Mouse (Mus musculus) ES-Bruce4 (cell line): Measurements from ENCODE around the gene Folr1. TPM values are rescaled to one million over a fixed set of nuclear protein-coding genes. Genes with fewer than 3 reads are reported as not detected.

Experiments
- H3K27ac ChIP-seq: 2 replicates; pipeline ENCODE4 v1.5.1; 2012; ENCODE audit warnings: low read length, inconsistent platforms; ENCODE audit not compliant: insufficient read depth
- H3K27me3 ChIP-seq: 2 replicates; pipeline ENCODE4 v1.6.1; 2012; ENCODE audit warnings: mild to moderate bottlenecking, low read length, inconsistent platforms; ENCODE audit not compliant: control insufficient read depth, poor library complexity, insufficient read depth, severe bottlenecking
- H3K36me3 ChIP-seq: 2 replicates; pipeline ENCODE4 v1.6.1; 2012; ENCODE audit warnings: inconsistent platforms, mild to moderate bottlenecking, low read length, moderate library complexity; ENCODE audit not compliant: control insufficient read depth, poor library complexity, insufficient read depth, severe bottlenecking
- H3K4me1 ChIP-seq: one replicate; pipeline ENCODE4 v1.8.1; 2011; ENCODE audit warnings: low read length; ENCODE audit not compliant: control insufficient read depth, insufficient read depth
- H3K4me3 ChIP-seq: 2 replicates; pipeline ENCODE4 v1.5.1; 2011; ENCODE audit warnings: low read depth, mild to moderate bottlenecking, low read length
- H3K9ac ChIP-seq: 2 replicates; pipeline ENCODE4 v1.6.1; 2012; ENCODE audit warnings: low read depth, mild to moderate bottlenecking, inconsistent platforms; ENCODE audit not compliant: poor library complexity, severe bottlenecking
- H3K9me3 ChIP-seq: replicated peaks from 2 replicates; pipeline ENCODE4 v1.6.1; 2012; ENCODE audit warnings: mild to moderate bottlenecking, low read length, inconsistent platforms; ENCODE audit not compliant: control insufficient read depth, poor library complexity, insufficient read depth, severe bottlenecking
- CTCF ChIP-seq: IDR thresholded peaks from one replicate; pipeline ENCODE4 v1.8.1; 2011; ENCODE audit warnings: low read depth, low read length
- EP300 ChIP-seq: IDR thresholded peaks from 2 replicates; pipeline ENCODE4 v1.6.1; 2011; ENCODE audit warnings: low read depth, low read length; ENCODE audit not compliant: insufficient read depth
- POLR2A ChIP-seq: IDR thresholded peaks from one replicate; pipeline ENCODE4 v1.8.1; 2011; ENCODE audit warnings: low read length; ENCODE audit not compliant: insufficient read depth
- polyA plus RNA-seq: library from polyadenylated mRNA; stranded (reverse); fragments of >200 nt; gene quantifications from 2 replicates; pipeline ENCODE4 v1.2.4, GENCODE M21; 2011; ENCODE audit warnings: low read depth; ENCODE audit not compliant: missing spikeins, insufficient read depth, insufficient read length

Folr1 gene
- polyA plus RNA-seq, 1 experiment: 54.6 TPM

GRCm38 (mm10) chr7:101853816-101854215, 16.8 kb downstream of the Folr1 start:
- Histone ChIP-seq H3K36me3 (peaks cover 19% of the 10 kb centered on the region), H3K4me3 (no peak overlapping the region), H3K4me1 (no peaks in the 10 kb centered on the region), H3K27ac (no peak overlapping the region), H3K9me3 (no peaks in the 10 kb centered on the region), H3K27me3 (no peaks in the 10 kb centered on the region), H3K9ac (no peak overlapping the region)
- no peak for TF ChIP-seq POLR2A
- TF ChIP-seq EP300: no peak
- TF ChIP-seq CTCF: no peak

GRCm38 (mm10) chr7:101852846-101853245, 17.7 kb downstream of the Folr1 start:
- Histone ChIP-seq H3K27ac (no peak overlapping the region), H3K36me3 (peaks cover 15% of the 10 kb centered on the region), H3K27me3 (no peaks in the 10 kb centered on the region), H3K4me3 (no peak overlapping the region), H3K9me3 (no peaks in the 10 kb centered on the region), H3K4me1 (no peaks in the 10 kb centered on the region), H3K9ac (no peak overlapping the region)
- TF ChIP-seq CTCF (no peak), POLR2A (no peak), EP300 (no peak)

GRCm38 (mm10) chr7:101851689-101852088, 18.9 kb downstream of the Folr1 start:
- peaks cover 8% of the 10 kb centered on the region for H3K36me3 ChIP-seq
- TF ChIP-seq EP300 (no peak), POLR2A (no peak), CTCF (no peak)
- H3K4me3 ChIP-seq: no peak overlapping the region

GRCm38 (mm10) chr7:101847934-101848333, 22.7 kb downstream of the Folr1 start:
- TF ChIP-seq CTCF: no peak
- TF ChIP-seq EP300: no peak
- no peak for TF ChIP-seq POLR2A
- no peaks in the 10 kb centered on the region for H3K36me3 ChIP-seq
- no peaks in the 10 kb centered on the region for H3K4me1 ChIP-seq
- H3K27ac ChIP-seq: no peak overlapping the region
- H3K4me3 ChIP-seq: no peak overlapping the region
- no peaks in the 10 kb centered on the region for H3K27me3 ChIP-seq
- H3K9me3 ChIP-seq: no peaks in the 10 kb centered on the region
- no peak overlapping the region for H3K9ac ChIP-seq

More at GRCm38 (mm10) chr7:101851689-101852088, 18.9 kb downstream of the Folr1 start:
- Histone ChIP-seq H3K9ac (no peak overlapping the region), H3K4me1 (no peaks in the 10 kb centered on the region), H3K27me3 (no peaks in the 10 kb centered on the region), H3K9me3 (no peaks in the 10 kb centered on the region), H3K27ac (no peak overlapping the region)

- H3K4me3 ChIP-seq: no peak overlapping the region
- H3K9ac ChIP-seq: no peak overlapping the region
- no peaks in the 10 kb centered on the region for H3K27me3 ChIP-seq
- no peaks in the 10 kb centered on the region for H3K9me3 ChIP-seq
- TF ChIP-seq CTCF: no peak
- TF ChIP-seq EP300: no peak
- TF ChIP-seq POLR2A: no peak
- no peak overlapping the region for H3K27ac ChIP-seq
- peaks cover 2% of the 10 kb centered on the region for H3K4me1 ChIP-seq
- no peaks in the 10 kb centered on the region for H3K36me3 ChIP-seq
These were observed 26.4 kb downstream of the Folr1 start for GRCm38 (mm10) chr7:101844186-101844585.

GRCm38 (mm10) chr7:101837606-101838471, 32.7 kb downstream of the Folr1 start, which contains the start of gene Inppl1:
Inppl1 (minus strand) TSS chr7:101838229.
- Histone ChIP-seq H3K9me3 (no peaks in the 10 kb centered on the region), H3K27ac (peak within 1 kb of the TSS; percentile 95), H3K27me3 (no peaks in the 10 kb centered on the region), H3K4me3 (peak within 1 kb of the TSS; percentile 85), H3K4me1 (peaks cover 2% of the 10 kb centered on the region), H3K36me3 (no peaks in the 10 kb centered on the region; the same call in 1 of the 2 replicates), H3K9ac (peak within 1 kb of the TSS; percentile 82)
- TF ChIP-seq EP300 (peak; percentile 51), CTCF (no peak), POLR2A (peak; percentile 30)
